ENCODE assay signal across 10 mouse cellular contexts in the genomic region with DNA sequence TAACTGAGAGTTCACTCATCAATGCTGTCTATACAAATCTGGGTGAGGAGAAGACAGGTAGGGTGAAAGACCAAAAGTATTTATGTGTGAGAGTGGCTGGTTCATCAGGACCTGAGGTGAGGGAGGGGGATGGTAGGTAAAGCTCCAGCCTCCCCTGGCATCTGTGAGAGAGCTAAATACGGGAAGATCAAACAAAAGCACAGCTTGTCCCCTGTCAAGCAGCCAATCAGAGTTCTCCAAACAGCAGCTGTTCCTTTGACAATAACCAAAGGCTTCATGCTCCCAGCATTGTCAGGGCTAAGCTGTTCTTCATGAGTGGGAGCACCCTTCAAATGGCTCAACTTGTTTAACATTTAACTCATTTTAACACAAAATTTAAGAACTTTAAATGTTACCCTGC.
DNase-seq lines count a peak whose midpoint lies in the region; ATAC-seq and TF ChIP-seq lines count a peak whose summit lies in the region.
"Had no signal": no experiment of that assay in that cellular context is flagged by ENCODE, and none has a peak within 500 bp of the region (broad histone marks: within the 10 kb centered on the region; RNA-seq: fewer than 3 reads in every experiment).

No protein-coding gene starts in this region.

- no peak overlapping the region for H3K4me3 ChIP-seq in midbrain, embryonic 10.5 days
- H3K4me3 ChIP-seq in midbrain, embryonic 16.5 days (ENCODE audit: low read depth, low read length): no peak overlapping the region
- no peak overlapping the region for H3K4me3 ChIP-seq in hindbrain, postnatal 0 days (ENCODE audit: low read length)
- H3K4me3 ChIP-seq: heart, embryonic 13.5 days had no signal

- no peak overlapping the region for H3K9ac ChIP-seq in midbrain, embryonic 16.5 days (ENCODE audit: low read depth, low read length)
- H3K9ac ChIP-seq in hindbrain, postnatal 0 days (replicated peaks; ENCODE audit: low read length): no peak overlapping the region
- H3K9ac ChIP-seq: heart, embryonic 13.5 days had no signal

- H3K4me1 ChIP-seq in midbrain, embryonic 10.5 days: peaks cover 30% of the 10 kb centered on the region
- peaks cover 5% of the 10 kb centered on the region; the same call in 1 of the 2 replicates for H3K4me1 ChIP-seq in midbrain, embryonic 16.5 days (ENCODE audit: control insufficient read depth, insufficient read depth, low read length)
- 0 out of 2 replicates have a peak, but pooled peaks cover 10% of the 10 kb centered on the region for H3K4me1 ChIP-seq in hindbrain, postnatal 0 days (ENCODE audit: insufficient read depth, low read length)

- WGBS in midbrain, embryonic 10.5 days: 0% methylated on average over 1 of the region's 1 CpGs
- WGBS in midbrain, embryonic 16.5 days: 4% methylated on average over 1 of the region's 1 CpGs
- WGBS in hindbrain, postnatal 0 days: 4% methylated on average over 1 of the region's 1 CpGs

- no peak overlapping the region for H3K4me2 ChIP-seq in midbrain, embryonic 16.5 days (ENCODE audit: low read length)
- no peak overlapping the region for H3K4me2 ChIP-seq in hindbrain, postnatal 0 days (ENCODE audit: low read depth, low read length)
- H3K4me2 ChIP-seq: heart, embryonic 13.5 days had no signal

- H3K36me3 ChIP-seq in midbrain, embryonic 10.5 days: no peaks in the 10 kb centered on the region
- no peaks in the 10 kb centered on the region for H3K36me3 ChIP-seq in midbrain, embryonic 16.5 days (ENCODE audit: control insufficient read depth, insufficient read depth, low read length)
- H3K36me3 ChIP-seq in hindbrain, postnatal 0 days (ENCODE audit: insufficient read depth, low read length): no peaks in the 10 kb centered on the region
- H3K36me3 ChIP-seq: heart, embryonic 13.5 days had no signal

- H3K27ac ChIP-seq in midbrain, embryonic 10.5 days (replicated peaks): peak overlapping the region; percentile 77
- H3K27ac ChIP-seq in midbrain, embryonic 16.5 days (ENCODE audit: low read length): no peak overlapping the region
- no peak overlapping the region for H3K27ac ChIP-seq in hindbrain, postnatal 0 days
- H3K27ac ChIP-seq: heart, embryonic 13.5 days had no signal

- DNase-seq in midbrain, embryonic 10.5 days (ENCODE audit: low spot score): peak; percentile 25
- DNase-seq in cerebellum, postnatal 10 days: peak; percentile 56 to 72
- DNase-seq in hindbrain, postnatal 0 days (ENCODE audit: low spot score): peak; percentile 71
- DNase-seq in retina, postnatal 1 day: peak; percentile 86
- no peak for DNase-seq in frontal cortex, postnatal 25 days (ENCODE audit: low spot score in 2 of 2)
- DNase-seq: kidney, adult 8-10 months; thymus, adult 2 months had no signal

- H3K9me3 ChIP-seq in midbrain, embryonic 10.5 days (replicated peaks): peaks cover 8% of the 10 kb centered on the region; the same call in 1 of the 2 replicates
- no peaks in the 10 kb centered on the region; the same call in 1 of the 2 replicates for H3K9me3 ChIP-seq in midbrain, embryonic 16.5 days (replicated peaks; ENCODE audit: control insufficient read depth, low read length, poor library complexity, severe bottlenecking)
- no peaks in the 10 kb centered on the region for H3K9me3 ChIP-seq in hindbrain, postnatal 0 days (ENCODE audit: low read length)

- H3K27me3 ChIP-seq in midbrain, embryonic 10.5 days (ENCODE audit: low read depth, poor library complexity, severe bottlenecking): no peaks in the 10 kb centered on the region
- no peaks in the 10 kb centered on the region for H3K27me3 ChIP-seq in midbrain, embryonic 16.5 days (ENCODE audit: control insufficient read depth, insufficient read depth, low read depth, low read length)
- H3K27me3 ChIP-seq in hindbrain, postnatal 0 days (ENCODE audit: insufficient read depth, low read length): no peaks in the 10 kb centered on the region
- H3K27me3 ChIP-seq: heart, embryonic 13.5 days had no signal

- no peak for TF ChIP-seq CTCF in hindbrain, postnatal 0 days (IDR thresholded peaks at IDR 0.05; ENCODE audit: low read depth)

- no peak for ATAC-seq in midbrain, embryonic 16.5 days
- ATAC-seq in hindbrain, postnatal 0 days: 0 out of 2 replicates have a peak, but pooled peaks have one; percentile 59
- ATAC-seq in granulocyte monocyte progenitor cell, adult 5-6 weeks (replicated peaks; ENCODE audit: poor library complexity, severe bottlenecking): no peak

Comparison
In these comparisons a context has a peak if more than half of its experiments do, and no peak if none do; other contexts are left out.
1. DNase-seq: peak in midbrain, embryonic 10.5 days (single experiment), cerebellum, postnatal 10 days (2 of 2), hindbrain, postnatal 0 days (single experiment) and retina, postnatal 1 day (single experiment); none in frontal cortex, postnatal 25 days (0 of 2).